Mouse (Mus musculus) E14TG2a.4 (cell line): ENCODE measurements at regions not wholly inside any gene's neighbourhood (a gene's known extent, or its start where the extent isn't known, plus 50 kb on each side); places are given as distances from the start of the nearest gene placed in this dataset.

ENCODE experiments used
- CTCF ChIP-seq: conservative IDR thresholded peaks from 2 replicates; pipeline ENCODE4 v1.5.1; 2014; ENCODE audit warnings: low read length
- NANOG ChIP-seq: IDR thresholded peaks from 2 replicates; pipeline ENCODE4 v1.6.1; 2014; ENCODE audit warnings: borderline replicate concordance, low read length, mixed read lengths
- POU5F1 ChIP-seq: IDR thresholded peaks from 2 replicates; pipeline ENCODE4 v1.6.1; 2014; ENCODE audit warnings: low read length, borderline replicate concordance

DNA sequence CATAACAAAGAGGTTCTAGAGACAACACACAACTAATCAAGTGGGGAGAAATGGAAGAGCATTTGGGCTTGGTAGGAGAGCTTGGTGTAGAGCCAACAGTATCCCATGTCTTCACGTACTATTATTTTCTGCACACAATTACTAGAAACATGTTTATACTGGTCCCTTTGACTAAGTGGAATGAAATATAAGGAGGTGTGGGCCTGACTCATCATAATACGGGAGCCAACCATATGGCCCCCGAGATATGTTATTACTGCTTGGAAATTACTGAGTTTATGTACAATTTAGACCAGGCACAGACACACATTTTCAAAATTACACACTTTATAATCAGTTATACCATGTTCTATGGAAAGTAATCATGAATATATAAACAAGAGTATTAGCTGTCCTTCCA, 92.7 kb upstream of the Sash1 start:
- TF ChIP-seq CTCF, result no peak
- no peak for TF ChIP-seq NANOG
- TF ChIP-seq POU5F1, result no peak
